Mouse (Mus musculus): ENCODE measurements at regions not wholly inside any gene's neighbourhood (a gene's known extent, or its start where the extent isn't known, plus 50 kb on each side); places are given as distances from the start of the nearest gene placed in this dataset.

GRCm38 (mm10) chr1:189993706-189994105 is 71.5 kb upstream of the Smyd2 start:
- no peak for ATAC-seq (replicated peaks; ENCODE audit: low FRiP score, poor library complexity, severe bottlenecking)

DNA sequence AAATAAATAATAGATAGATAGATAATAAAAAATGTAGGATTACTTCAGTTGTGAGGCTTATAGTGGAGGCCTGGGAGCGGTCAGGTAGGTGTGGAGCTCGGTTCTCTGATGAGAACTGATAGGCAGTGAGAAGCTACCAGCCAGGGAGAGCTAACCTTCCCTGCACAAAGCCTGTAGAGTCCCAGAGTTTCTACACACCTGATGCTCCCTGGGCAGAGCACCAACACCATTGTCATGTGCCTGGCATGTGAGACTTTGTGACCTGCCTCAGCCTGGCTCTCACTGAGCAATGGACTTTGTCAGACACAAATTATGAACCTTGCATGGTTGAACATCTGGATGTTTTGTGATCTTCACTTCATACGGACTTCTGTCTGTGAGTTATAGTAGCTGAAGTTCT is 71.1 kb upstream of the Smyd2 start:
- no peak for ATAC-seq (replicated peaks; ENCODE audit: low FRiP score, poor library complexity, severe bottlenecking)

DNA sequence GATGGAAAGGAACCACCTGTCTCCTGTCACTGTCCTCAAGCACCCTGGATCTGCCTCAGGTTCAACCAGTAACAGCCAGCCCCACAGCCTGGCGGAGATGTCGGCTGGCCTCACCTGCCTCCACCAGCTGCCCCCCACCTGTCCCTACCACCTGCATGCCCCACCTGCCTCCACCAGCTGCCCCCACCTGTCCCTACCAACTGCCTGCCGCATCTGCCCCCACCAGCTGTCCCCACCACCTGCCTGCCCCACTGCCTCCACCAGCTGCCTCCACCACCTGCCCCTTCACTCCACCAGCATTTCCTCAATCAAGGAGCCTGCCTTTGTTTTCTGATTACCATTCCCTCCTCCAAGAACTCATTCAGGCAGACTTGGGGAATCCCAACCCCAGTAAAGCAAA is 68.9 kb upstream of the Smyd2 start:
- ATAC-seq (replicated peaks; ENCODE audit: low FRiP score, poor library complexity, severe bottlenecking): no peak

DNA sequence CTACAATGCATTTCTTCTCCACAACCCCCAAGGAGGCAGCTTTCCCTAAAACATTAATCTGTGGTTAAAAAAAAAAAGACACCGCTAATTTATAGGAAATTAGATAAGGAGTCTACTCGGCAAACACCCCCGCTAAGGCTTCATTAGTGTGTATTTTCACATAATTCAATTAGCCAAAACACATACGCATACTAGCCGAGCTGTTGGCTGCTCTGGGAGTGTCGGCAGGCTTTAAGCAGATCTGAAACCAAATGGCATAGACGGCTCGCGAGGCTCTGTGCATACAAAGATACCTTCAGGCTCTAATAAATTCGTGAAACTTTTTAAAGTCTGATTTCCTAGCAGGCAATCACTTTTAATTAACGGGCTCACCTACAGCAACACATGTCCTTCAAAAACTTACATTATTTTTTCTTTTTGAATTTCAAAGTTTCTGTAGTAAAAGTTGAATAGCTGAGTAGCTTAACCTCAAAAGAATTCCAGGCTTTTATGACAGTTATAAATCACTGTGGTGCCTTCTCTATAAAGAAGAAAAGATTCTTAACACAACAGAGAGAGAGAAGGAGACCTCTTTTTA is 68.0 kb upstream of the Smyd2 start:
- no peak for ATAC-seq (replicated peaks; ENCODE audit: low FRiP score, poor library complexity, severe bottlenecking)

GRCm38 (mm10) chr1:189989376-189989775 is 67.2 kb upstream of the Smyd2 start:
- ATAC-seq (replicated peaks; ENCODE audit: low FRiP score, poor library complexity, severe bottlenecking): no peak

DNA sequence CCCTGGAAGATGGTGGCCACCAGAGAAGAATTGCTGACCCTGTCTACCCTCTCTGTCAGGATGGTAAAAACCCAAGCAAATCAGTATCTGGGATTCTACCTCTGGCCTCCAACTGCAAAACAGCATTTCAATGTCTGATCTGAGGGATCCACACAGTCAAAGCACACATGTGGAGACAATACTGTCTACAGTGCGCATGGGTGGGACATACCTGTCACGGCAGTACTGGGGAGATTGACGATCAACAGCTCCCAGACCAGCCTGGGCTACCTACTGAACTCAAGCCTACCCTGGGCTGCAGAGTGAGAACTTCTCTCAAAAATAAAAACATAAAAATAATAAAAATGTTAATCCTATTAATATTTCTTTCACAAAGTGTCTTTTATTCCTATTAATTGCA is 66.7 kb upstream of the Smyd2 start:
- ATAC-seq (replicated peaks; ENCODE audit: low FRiP score, poor library complexity, severe bottlenecking): no peak

- ATAC-seq (replicated peaks; ENCODE audit: low FRiP score, poor library complexity, severe bottlenecking): no peak
These were observed 63.5 kb upstream of the Smyd2 start for GRCm38 (mm10) chr1:189985516-189986205.

DNA sequence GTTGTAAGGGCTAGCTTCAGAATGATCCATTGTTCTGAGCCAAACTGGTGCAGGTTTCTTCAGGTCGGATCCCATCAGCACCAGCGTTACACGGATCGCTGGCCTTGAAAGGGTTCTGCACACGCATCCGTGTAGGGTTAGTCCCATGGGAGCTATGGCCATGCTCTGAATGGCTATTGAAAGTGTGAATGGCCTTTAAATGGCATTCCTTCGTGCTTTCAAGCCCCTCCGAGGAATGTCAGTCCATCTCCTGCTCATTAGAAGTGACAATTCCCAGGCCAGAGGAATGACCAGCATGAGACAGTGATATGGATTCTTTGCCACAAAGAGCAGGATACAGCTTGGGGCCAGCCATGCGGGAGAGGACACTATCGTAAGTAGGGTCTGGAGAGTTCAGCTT is 56.1 kb upstream of the Smyd2 start:
- ATAC-seq (replicated peaks; ENCODE audit: low FRiP score, poor library complexity, severe bottlenecking): no peak

GRCm38 (mm10) chr1:189975660-189976059 is 53.5 kb upstream of the Smyd2 start:
- no peak for ATAC-seq (replicated peaks; ENCODE audit: low FRiP score, poor library complexity, severe bottlenecking)

DNA sequence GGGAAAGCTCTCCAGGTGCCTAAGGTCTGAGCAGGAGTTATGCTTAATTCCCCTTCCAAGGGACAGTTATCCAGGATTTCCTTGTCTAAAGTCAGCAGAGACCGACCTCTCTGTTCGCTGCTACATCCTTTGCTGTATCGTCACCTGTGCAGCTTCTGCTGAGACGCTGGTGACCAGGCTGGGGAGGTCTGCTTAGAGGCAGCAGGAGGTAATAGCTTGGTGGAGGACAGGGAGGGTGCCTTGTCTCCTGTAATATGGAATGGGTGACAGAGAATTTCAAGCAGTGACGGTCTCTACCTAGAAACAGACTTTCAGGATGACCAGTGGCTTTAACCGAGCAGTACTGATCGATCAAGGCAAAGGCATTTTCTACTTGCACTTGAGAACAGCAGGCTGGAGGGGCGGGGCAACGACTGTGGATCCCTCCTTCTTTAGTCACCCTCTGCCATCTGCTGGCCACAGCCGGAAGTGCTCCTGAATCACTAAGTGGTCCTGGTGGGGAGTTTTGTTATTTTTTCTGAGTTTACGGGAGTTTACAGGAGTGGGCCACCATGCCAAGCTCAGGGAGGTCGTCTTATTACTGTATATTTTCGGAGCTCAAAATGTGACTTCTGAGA is 50.7 kb upstream of the Smyd2 start:
- ATAC-seq (replicated peaks; ENCODE audit: low FRiP score, poor library complexity, severe bottlenecking): peak; percentile 81

Data from erythroid progenitor cell, adult 5-6 weeks (primary cell).